Mouse (Mus musculus) brain, embryonic 14.5 days (tissue): ENCODE results near the gene Chst5. TPM values are rescaled to one million over a fixed set of nuclear protein-coding genes. Genes with fewer than 3 reads are reported as not detected.
"Not testable (repeated sequence)": the region's sequence is repeated elsewhere in the genome, so short reads cannot be mapped to it uniquely, and the experiment has no call there.

Source experiments
- DNase-seq: peaks from one replicate; pipeline ENCODE4 v3.0.0-alpha.2; 2011; ENCODE audit warnings: low read depth
- CTCF ChIP-seq: fragments of 200-500 bp; IDR thresholded peaks from 2 replicates; pipeline ENCODE4 v1.5.1; 2012; ENCODE audit warnings: inconsistent platforms, mild to moderate bottlenecking, moderate library complexity, borderline replicate concordance; ENCODE audit not compliant: insufficient read depth, insufficient read length; ENCODE audit errors: extremely low read depth
- POLR2A ChIP-seq: fragments of 200-500 bp; IDR thresholded peaks from 2 replicates; pipeline ENCODE4 v1.6.1; 2012; ENCODE audit warnings: mild to moderate bottlenecking, inconsistent platforms, borderline replicate concordance; ENCODE audit not compliant: poor library complexity, insufficient read depth, insufficient read length, severe bottlenecking; ENCODE audit errors: extremely low read depth
- polyA plus RNA-seq: library from polyadenylated mRNA; depleted of rRNA; stranded (reverse); fragments of >200 nt; gene quantifications from 2 replicates; pipeline ENCODE4 v1.2.3, GENCODE M21; 2012; rRNA removed

Chst5 gene
- polyA plus RNA-seq, 1 experiment = 3.9 TPM

DNA sequence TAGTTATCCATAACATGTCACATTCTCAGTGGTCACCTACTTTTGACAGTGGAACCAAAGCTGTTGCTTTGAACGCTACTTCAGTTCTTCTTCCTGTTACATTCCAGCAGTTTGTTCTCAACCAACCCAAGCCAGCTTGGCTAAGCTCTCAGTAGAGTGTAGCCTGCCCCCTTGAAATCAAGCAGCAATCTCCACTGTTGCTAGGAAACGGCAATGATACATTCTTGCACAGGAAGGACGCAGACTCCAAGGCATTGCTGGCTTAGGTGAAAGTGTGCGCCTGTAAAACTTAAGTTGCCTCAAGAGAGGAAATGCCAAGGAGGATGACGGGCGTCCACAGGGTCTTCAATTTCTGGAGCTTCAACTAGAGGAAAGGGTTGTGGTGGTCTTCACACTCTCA lies 44.4 kb downstream of the Chst5 start:
- TF ChIP-seq POLR2A (no peak), CTCF (no peak)
- DNase-seq = no peak

- DNase-seq = no peak
- TF ChIP-seq CTCF = no peak
- no peak for TF ChIP-seq POLR2A
Measured at GRCm38 (mm10) chr8:111865130-111865852, 45.0 kb downstream of the Chst5 start.

DNA sequence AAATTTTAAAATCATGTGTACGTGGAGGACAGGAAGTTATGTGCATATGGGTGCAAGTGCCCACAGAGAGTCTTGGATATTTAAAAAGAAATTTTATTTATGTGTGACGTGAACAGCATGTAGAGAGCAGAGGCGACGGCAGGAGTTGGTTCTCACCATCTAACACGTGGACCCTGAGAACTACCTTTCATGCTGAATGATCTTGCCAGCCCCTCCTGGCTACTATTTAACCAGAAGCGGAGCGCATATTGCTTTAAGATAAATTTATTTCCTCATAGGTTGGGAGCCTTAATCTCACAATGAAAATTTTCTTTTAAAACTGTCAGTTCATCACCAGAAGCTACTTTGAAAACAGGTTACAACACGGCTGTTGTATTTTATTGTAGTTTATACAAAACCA lies 45.6 kb downstream of the Chst5 start:
- TF ChIP-seq POLR2A (no peak), CTCF (no peak)
- no peak for DNase-seq

DNA sequence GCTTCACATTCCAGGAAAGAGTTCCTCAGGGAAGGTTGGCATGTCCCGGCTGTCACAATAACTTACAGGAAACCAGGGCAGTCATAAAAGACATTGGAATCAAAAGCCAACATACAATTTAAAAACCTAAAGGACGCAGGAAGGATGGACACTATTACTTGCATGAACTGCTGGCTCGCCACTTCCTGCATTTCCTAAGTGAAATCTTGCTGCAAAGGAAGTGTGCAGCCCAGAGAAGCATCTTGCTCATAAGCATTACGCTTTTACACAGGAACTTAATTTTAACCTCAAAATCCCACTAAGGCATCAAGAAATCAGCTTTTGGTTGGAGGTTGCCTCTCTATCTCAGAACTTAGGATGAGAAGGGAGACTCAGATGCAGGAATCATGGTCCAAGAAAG lies 47.0 kb downstream of the Chst5 start:
- no peak for DNase-seq
- TF ChIP-seq POLR2A = no peak
- no peak for TF ChIP-seq CTCF

DNA sequence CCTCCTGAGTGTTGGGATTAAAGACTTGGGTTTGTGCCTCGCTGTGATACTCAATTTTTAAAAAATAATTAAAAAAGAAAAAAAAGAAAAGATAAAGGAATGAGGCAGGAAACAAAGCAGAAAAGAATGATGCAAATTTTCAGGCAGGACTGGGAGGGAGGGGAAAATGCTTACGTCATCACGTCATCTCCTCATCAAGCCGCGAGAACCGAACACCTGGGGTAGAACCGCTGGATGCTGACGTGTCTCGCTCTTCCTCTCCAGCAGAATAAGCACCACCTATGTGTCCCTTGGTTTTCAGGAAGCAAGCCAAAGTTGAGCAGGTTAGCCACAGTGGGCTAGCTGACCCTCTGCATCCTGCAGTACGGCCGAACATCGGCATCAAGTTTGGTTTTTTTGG lies 54.3 kb downstream of the Chst5 start:
- no peak for TF ChIP-seq CTCF
- TF ChIP-seq POLR2A = no peak
- DNase-seq = no peak

DNA sequence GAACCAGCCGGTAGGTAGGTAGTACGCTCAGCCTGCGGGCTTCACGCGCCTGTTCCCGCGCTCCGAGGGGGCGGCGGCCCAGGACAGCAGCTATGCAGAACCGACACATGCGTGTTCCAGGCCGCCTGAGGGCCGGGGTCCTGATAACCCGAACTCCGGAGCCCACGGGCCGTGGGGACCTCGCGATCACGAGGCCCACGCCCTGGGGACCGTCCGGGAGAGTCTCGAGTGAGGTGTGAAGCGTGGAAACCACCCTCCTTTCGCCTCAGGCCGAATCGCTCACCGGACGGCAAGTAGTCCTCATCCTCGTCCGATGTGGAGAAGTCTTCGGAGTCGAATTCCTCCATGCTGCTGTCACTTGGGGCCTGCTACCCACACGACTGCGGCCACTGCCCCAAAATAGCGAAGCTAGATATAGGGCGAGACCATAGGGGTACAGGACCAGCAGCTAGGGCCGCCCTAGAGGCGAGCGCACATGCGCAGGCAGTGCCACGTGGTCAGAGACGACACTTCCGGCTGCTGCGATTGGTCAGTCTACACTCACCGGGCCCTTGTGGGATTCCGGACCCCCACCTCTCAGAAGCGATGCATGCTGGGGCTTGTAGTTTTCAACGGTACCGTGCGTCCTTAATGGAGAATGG lies 56.3 kb downstream of the Chst5 start, which contains the start of gene Cfdp1:
Gene Cfdp1 (minus strand): TSS at position 431 of the 641 bp plus-strand sequence.
- TF ChIP-seq CTCF (peak; percentile 29; the same call in 1 of the 2 replicates), POLR2A (peak; percentile 70; the same call in 1 of the 2 replicates)
- peak; percentile 99 for DNase-seq

GRCm38 (mm10) chr8:111853219-111853618 lies 57.0 kb downstream of the Chst5 start:
- not testable (repeated sequence) for DNase-seq

GRCm38 (mm10) chr8:111846746-111847145 lies 63.5 kb downstream of the Chst5 start:
- DNase-seq = no peak
- no peak for TF ChIP-seq CTCF
- no peak for TF ChIP-seq POLR2A

Other genes with a start within 250 kb of the Chst5 start
- 0.10 and 0.22 TPM in 2 replicates for gene Ctrb1, start 219.4 kb downstream of the Chst5 start, polyA plus RNA-seq
- 101 and 113 TPM in 2 replicates for gene Bcar1, start 166.6 kb downstream of the Chst5 start, polyA plus RNA-seq
- 65.0 and 97.6 TPM in 2 replicates for gene Cfdp1, start 56.2 kb downstream of the Chst5 start, polyA plus RNA-seq
- gene Tmem170, start 33.7 kb downstream of the Chst5 start, polyA plus RNA-seq = 3.8 and 4.1 TPM in 2 replicates
- 16.8 and 17.2 TPM in 2 replicates for gene Tmem231, start 23.4 kb upstream of the Chst5 start, polyA plus RNA-seq
- 164 TPM in 2 replicates for gene Gabarapl2, start 30.3 kb upstream of the Chst5 start, polyA plus RNA-seq
- 9.7 and 10.4 TPM in 2 replicates for gene Adat1, start 81.9 kb upstream of the Chst5 start, polyA plus RNA-seq
- gene Kars, start 100.9 kb upstream of the Chst5 start, polyA plus RNA-seq = 93.8 and 116 TPM in 2 replicates
- gene Terf2ip, start 101.0 kb upstream of the Chst5 start, polyA plus RNA-seq = 26.8 and 41.1 TPM in 2 replicates
- gene Gm6793, start 104.6 kb upstream of the Chst5 start, polyA plus RNA-seq = 0.08 and 0.15 TPM in 2 replicates